Mouse (Mus musculus) hindbrain, postnatal 0 days (tissue): ENCODE data around the gene Erg. TPM values are rescaled to one million over a fixed set of nuclear protein-coding genes. Genes with fewer than 3 reads are reported as not detected.
A peak's percentile ranks its signal among the peaks of the same experiment; 100 is the strongest.

Source experiments
- ATAC-seq: fragments of 200-750 bp; cut with Nextera tagmentation; 2 replicates; pipeline ENCODE4 v1.8.0; 2017; ENCODE audit warnings: mild to moderate bottlenecking, moderate TSS enrichment, moderate library complexity
- DNase-seq: peaks from one replicate; pipeline ENCODE4 v3.0.0-alpha.2; 2015; ENCODE audit warnings: low spot score
- H3K27ac ChIP-seq: fragments of 300-500 bp; sonication (generic); 2 replicates; pipeline ENCODE4 v1.5.1; 2014; ENCODE audit warnings: mild to moderate bottlenecking
- H3K27me3 ChIP-seq: fragments of 300-500 bp; sonication (generic); 2 replicates; pipeline ENCODE4 v1.6.1; 2014; ENCODE audit warnings: low read length, mixed read lengths; ENCODE audit not compliant: insufficient read depth
- H3K36me3 ChIP-seq: fragments of 300-500 bp; sonication (generic); 2 replicates; pipeline ENCODE4 v1.6.1; 2014; ENCODE audit warnings: low read length, mixed read lengths; ENCODE audit not compliant: insufficient read depth
- H3K4me1 ChIP-seq: fragments of 300-500 bp; sonication (generic); 2 replicates; pipeline ENCODE4 v1.6.1; 2014; ENCODE audit warnings: antibody characterized with exemption, low read length, mixed read lengths; ENCODE audit not compliant: insufficient read depth
- H3K4me2 ChIP-seq: fragments of 300-500 bp; sonication (generic); 2 replicates; pipeline ENCODE4 v1.6.1; 2014; ENCODE audit warnings: low read depth, mild to moderate bottlenecking, low read length, moderate library complexity, mixed read lengths
- H3K4me3 ChIP-seq: fragments of 300-500 bp; sonication (generic); 2 replicates; pipeline ENCODE4 v1.5.1; 2014; ENCODE audit warnings: low read length
- H3K9ac ChIP-seq: fragments of 300-500 bp; sonication (generic); replicated peaks from 2 replicates; pipeline ENCODE4 v1.6.1; 2014; ENCODE audit warnings: mild to moderate bottlenecking, low read length, moderate library complexity, mixed read lengths
- H3K9me3 ChIP-seq: fragments of 300-500 bp; sonication (generic); 2 replicates; pipeline ENCODE4 v1.6.1; 2016; ENCODE audit warnings: low read length, mixed read lengths
- CTCF ChIP-seq: IDR thresholded peaks from 2 replicates; pipeline ENCODE4 v1.5.1; 2016; ENCODE audit warnings: antibody characterized with exemption, control low read depth, low read depth
- WGBS: fragments of 180-500 bp; shearing (Covaris S2); extraction: QIAGEN DNeasy Blood & Tissue Kit; methylation state at CpG from one replicate; pipeline ENCODE4 v1.1.7; 2014; 5-methylcytosine and 5-hydroxymethylcytosine counted together
- polyA plus RNA-seq: library from polyadenylated mRNA; unstranded; fragments of >200 nt; fragmentation: Nextera tagmentation; extraction: Ambion mirVana; gene quantifications from 2 replicates; pipeline ENCODE4 v1.2.1, GENCODE M21; 2015
- total RNA-seq: library from RNA; depleted of rRNA; stranded (reverse); fragments of >200 nt; gene quantifications from 2 replicates; pipeline ENCODE4 v1.2.3, GENCODE M21; 2014

The Erg gene
- total and polyA plus RNA-seq, 2 experiments from 2014 or later, result 2.5 to 3.8 TPM

GRCm38 (mm10) chr16:95601219-95601580 lies 14.8 kb upstream of the Erg start:
- no peak for TF ChIP-seq CTCF
- no peak for DNase-seq
- ATAC-seq, result no peak
- Histone ChIP-seq H3K27ac (no peak overlapping the region), H3K4me3 (no peak overlapping the region), H3K27me3 (no peaks in the 10 kb centered on the region), H3K36me3 (no peaks in the 10 kb centered on the region), H3K4me1 (no peaks in the 10 kb centered on the region), H3K9me3 (no peaks in the 10 kb centered on the region), H3K4me2 (peak overlapping the region; percentile 24; the same call in 1 of the 2 replicates), H3K9ac (no peak overlapping the region)
- 84% methylated on average over 4 of the region's 4 CpGs for WGBS

- WGBS, result 54% methylated on average over 19 of the region's 19 CpGs
- no peaks in the 10 kb centered on the region for H3K36me3 ChIP-seq
- H3K4me1 ChIP-seq, result no peaks in the 10 kb centered on the region
- ATAC-seq, result no peak
- H3K27ac ChIP-seq, result no peak overlapping the region
- no peak for TF ChIP-seq CTCF
- H3K9me3 ChIP-seq, result no peaks in the 10 kb centered on the region
- no peaks in the 10 kb centered on the region for H3K27me3 ChIP-seq
- peak; percentile 25 for DNase-seq
- no peak overlapping the region for H3K4me3 ChIP-seq
- no peak overlapping the region for H3K9ac ChIP-seq
- peak overlapping the region; percentile 24 for H3K4me2 ChIP-seq
Observed at GRCm38 (mm10) chr16:95600572-95601218, 14.3 kb upstream of the Erg start.

GRCm38 (mm10) chr16:95598930-95599329 lies 12.5 kb upstream of the Erg start:
- Histone ChIP-seq H3K4me3 (no peak overlapping the region), H3K4me2 (no peak overlapping the region), H3K36me3 (no peaks in the 10 kb centered on the region), H3K9me3 (no peaks in the 10 kb centered on the region), H3K27ac (no peak overlapping the region), H3K27me3 (no peaks in the 10 kb centered on the region), H3K4me1 (no peaks in the 10 kb centered on the region), H3K9ac (no peak overlapping the region)
- no peak for DNase-seq
- 95% methylated on average over 4 of the region's 4 CpGs for WGBS
- no peak for TF ChIP-seq CTCF
- ATAC-seq, result no peak

- H3K9ac ChIP-seq, result no peak overlapping the region
- H3K9me3 ChIP-seq, result no peaks in the 10 kb centered on the region
- no peak overlapping the region for H3K4me3 ChIP-seq
- no peak for TF ChIP-seq CTCF
- H3K36me3 ChIP-seq, result no peaks in the 10 kb centered on the region
- ATAC-seq, result no peak
- DNase-seq, result peak; percentile 57
- 28% methylated on average over 7 of the region's 7 CpGs for WGBS
- no peak overlapping the region for H3K4me2 ChIP-seq
- peak overlapping the region; percentile 41; the same call in 1 of the 2 replicates for H3K27ac ChIP-seq
- H3K4me1 ChIP-seq, result no peaks in the 10 kb centered on the region
- H3K27me3 ChIP-seq, result no peaks in the 10 kb centered on the region
Observed at GRCm38 (mm10) chr16:95597578-95597951, 11.2 kb upstream of the Erg start.

- H3K27ac ChIP-seq, result peak overlapping the region; percentile 41; the same call in 1 of the 2 replicates
- ATAC-seq, result no peak
- DNase-seq, result no peak
Observed at GRCm38 (mm10) chr16:95596884-95597577, 10.6 kb upstream of the Erg start.

GRCm38 (mm10) chr16:95588849-95589248 lies 2.5 kb upstream of the Erg start:
- 68% methylated on average over 5 of the region's 5 CpGs for WGBS
- Histone ChIP-seq H3K27me3 (peaks cover 24% of the 10 kb centered on the region; the same call in 1 of the 2 replicates), H3K4me1 (peaks cover 6% of the 10 kb centered on the region; the same call in 1 of the 2 replicates), H3K4me3 (no peak overlapping the region), H3K36me3 (no peaks in the 10 kb centered on the region), H3K9ac (no peak overlapping the region), H3K27ac (no peak overlapping the region), H3K4me2 (no peak overlapping the region), H3K9me3 (no peaks in the 10 kb centered on the region)
- ATAC-seq (no peak), DNase-seq (no peak)
- no peak for TF ChIP-seq CTCF

More at GRCm38 (mm10) chr16:95596884-95597577, 10.6 kb upstream of the Erg start:
- H3K36me3 ChIP-seq, result no peaks in the 10 kb centered on the region
- 74% methylated on average over 11 of the region's 11 CpGs for WGBS
- H3K9ac ChIP-seq, result no peak overlapping the region
- no peak overlapping the region for H3K4me3 ChIP-seq
- no peaks in the 10 kb centered on the region for H3K27me3 ChIP-seq
- no peaks in the 10 kb centered on the region for H3K9me3 ChIP-seq
- no peak for TF ChIP-seq CTCF
- no peak overlapping the region for H3K4me2 ChIP-seq
- H3K4me1 ChIP-seq, result no peaks in the 10 kb centered on the region

GRCm38 (mm10) chr16:95586726-95587125 lies 333 bp upstream of the Erg start:
- WGBS, result 34% methylated on average over 7 of the region's 7 CpGs
- no peaks in the 10 kb centered on the region for H3K36me3 ChIP-seq
- peaks cover 30% of the 10 kb centered on the region; the same call in 1 of the 2 replicates for H3K27me3 ChIP-seq
- ATAC-seq, result no peak
- no peaks in the 10 kb centered on the region for H3K9me3 ChIP-seq
- no peak for TF ChIP-seq CTCF
- peak overlapping the region; percentile 61 for H3K4me2 ChIP-seq
- H3K27ac ChIP-seq, result no peak overlapping the region
- H3K9ac ChIP-seq, result no peak overlapping the region
- H3K4me3 ChIP-seq, result no peak overlapping the region
- no peak for DNase-seq
- peaks cover 6% of the 10 kb centered on the region; the same call in 1 of the 2 replicates for H3K4me1 ChIP-seq
